Mouse (Mus musculus) lung, postnatal 0 days (tissue): Measurements from ENCODE around the gene Crb3.

Source experiments
- CTCF ChIP-seq: IDR thresholded peaks from 2 replicates; pipeline ENCODE4 v1.5.1; 2016; ENCODE audit warnings: antibody characterized with exemption, mild to moderate bottlenecking
- EP300 ChIP-seq: IDR thresholded peaks from 2 replicates; pipeline ENCODE4 v1.6.1; 2016; ENCODE audit warnings: antibody characterized with exemption, mild to moderate bottlenecking, control low read depth

- no peak for TF ChIP-seq EP300
- TF ChIP-seq CTCF: no peak
These were observed 43.4 kb downstream of the Crb3 start for GRCm38 (mm10) chr17:57102276-57102675.
